Mouse (Mus musculus): ENCODE data around the gene Aaas. TPM values are rescaled to one million over a fixed set of nuclear protein-coding genes. Genes with fewer than 3 reads are reported as not detected.
A peak's percentile ranks its signal among the peaks of the same experiment; 100 is the strongest.

Gene Aaas
- total RNA-seq (2021): 10 to 100 TPM; 13.7 to 16.2 TPM
- long read RNA-seq, experiment 1, transcript Aaas-201 (16 exons, 1,811 nt): major isoform, 16 of 18 reads
- long read RNA-seq, experiment 1, partial matches to known transcripts: 1 of 18 reads
- long read RNA-seq, experiment 1, other reads (novel, unspliced or antisense): 1 of 18 reads
- long read RNA-seq, experiment 2, transcript Aaas-201 (16 exons, 1,811 nt): major isoform, 7 of 8 reads
- long read RNA-seq, experiment 2, partial matches to known transcripts: 1 of 8 reads
- long read RNA-seq, experiment 2, other reads (novel, unspliced or antisense): 0 of 8 reads

- peak; percentile 96 for DNase-seq
These were observed at the start of gene Aaas for GRCm38 (mm10) chr15:102350138-102350941. TSS of gene Aaas (minus strand) at chr15:102350771.

- peak; percentile 93 to 97 for DNase-seq
These were observed 49.0 kb upstream of the Aaas start for GRCm38 (mm10) chr15:102399229-102400221.

GRCm38 (mm10) chr15:102398629-102399028, 48.1 kb upstream of the Aaas start:
- peak; percentile 54 to 78 for DNase-seq

- DNase-seq: no peak
These were observed 44.5 kb upstream of the Aaas start for GRCm38 (mm10) chr15:102395061-102395460.

- DNase-seq: no peak
These were observed 43.0 kb upstream of the Aaas start for GRCm38 (mm10) chr15:102393584-102394014.

- DNase-seq: no peak
These were observed 41.9 kb upstream of the Aaas start for GRCm38 (mm10) chr15:102392520-102392919.

- no peak for DNase-seq
These were observed 38.4 kb upstream of the Aaas start for GRCm38 (mm10) chr15:102388942-102389341.

- DNase-seq: no peak
These were observed 36.1 kb upstream of the Aaas start for GRCm38 (mm10) chr15:102386640-102387039.

- no peak for DNase-seq
These were observed 33.1 kb upstream of the Aaas start for GRCm38 (mm10) chr15:102383671-102384070.

GRCm38 (mm10) chr15:102381575-102381974, 31.0 kb upstream of the Aaas start:
- peak; percentile 83 to 91 for DNase-seq

GRCm38 (mm10) chr15:102377810-102378262, 27.3 kb upstream of the Aaas start:
- DNase-seq: peak; percentile 68 to 78

GRCm38 (mm10) chr15:102377163-102377543, 26.6 kb upstream of the Aaas start:
- peak; percentile 90 to 94 for DNase-seq

- DNase-seq: peak; percentile 72 to 80
These were observed 26.0 kb upstream of the Aaas start for GRCm38 (mm10) chr15:102376453-102377162.

- DNase-seq: no peak
These were observed 20.2 kb upstream of the Aaas start for GRCm38 (mm10) chr15:102370727-102371126.

GRCm38 (mm10) chr15:102369972-102370371, 19.4 kb upstream of the Aaas start:
- DNase-seq: no peak

- no peak for DNase-seq
These were observed 16.3 kb upstream of the Aaas start, which contains the start of gene Sp7 for GRCm38 (mm10) chr15:102366733-102367344. TSS of gene Sp7 (minus strand) at chr15:102367182.

- DNase-seq: no peak
These were observed 15.7 kb upstream of the Aaas start for GRCm38 (mm10) chr15:102366238-102366637.

GRCm38 (mm10) chr15:102364678-102365077, 14.1 kb upstream of the Aaas start:
- DNase-seq: no peak

GRCm38 (mm10) chr15:102362648-102363047, 12.1 kb upstream of the Aaas start:
- no peak for DNase-seq

GRCm38 (mm10) chr15:102358834-102359233, 8.3 kb upstream of the Aaas start:
- DNase-seq: no peak

- no peak for DNase-seq
These were observed 7.6 kb upstream of the Aaas start for GRCm38 (mm10) chr15:102358126-102358525.
